Mouse (Mus musculus) ES-Bruce4 (cell line): ENCODE data around the gene Tgfb1.

ENCODE experiments used
- CTCF ChIP-seq: IDR thresholded peaks from one replicate; pipeline ENCODE4 v1.8.1; 2011; ENCODE audit warnings: low read depth, low read length
- POLR2A ChIP-seq: IDR thresholded peaks from one replicate; pipeline ENCODE4 v1.8.1; 2011; ENCODE audit warnings: low read length; ENCODE audit not compliant: insufficient read depth

DNA sequence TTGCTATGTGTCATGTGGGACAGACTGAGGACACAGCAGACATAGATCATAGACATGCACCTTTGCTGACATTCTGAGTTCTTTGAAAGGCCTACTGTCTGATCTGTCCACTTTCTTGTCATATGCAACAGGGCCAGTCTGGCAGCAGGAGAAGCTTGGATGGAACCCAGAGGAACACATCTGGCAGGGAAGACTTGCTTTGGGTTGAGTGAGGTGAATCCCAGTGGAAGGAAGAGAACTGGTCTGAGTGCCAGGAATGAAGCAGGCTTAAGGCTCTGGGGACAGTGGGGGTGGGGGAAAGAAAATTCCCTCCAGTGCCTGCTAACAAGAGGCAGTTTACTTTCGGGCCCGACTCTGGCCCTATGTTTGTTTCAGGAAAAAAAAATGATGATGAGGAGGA lies 43.1 kb downstream of the Tgfb1 start:
- TF ChIP-seq CTCF (no peak), POLR2A (no peak)
